Mouse (Mus musculus): ENCODE measurements around the gene 2010111I01Rik. TPM values are rescaled to one million over a fixed set of nuclear protein-coding genes. Genes with fewer than 3 reads are reported as not detected.

The 2010111I01Rik gene
- polyA plus RNA-seq, 1 experiment = 144 TPM

DNA sequence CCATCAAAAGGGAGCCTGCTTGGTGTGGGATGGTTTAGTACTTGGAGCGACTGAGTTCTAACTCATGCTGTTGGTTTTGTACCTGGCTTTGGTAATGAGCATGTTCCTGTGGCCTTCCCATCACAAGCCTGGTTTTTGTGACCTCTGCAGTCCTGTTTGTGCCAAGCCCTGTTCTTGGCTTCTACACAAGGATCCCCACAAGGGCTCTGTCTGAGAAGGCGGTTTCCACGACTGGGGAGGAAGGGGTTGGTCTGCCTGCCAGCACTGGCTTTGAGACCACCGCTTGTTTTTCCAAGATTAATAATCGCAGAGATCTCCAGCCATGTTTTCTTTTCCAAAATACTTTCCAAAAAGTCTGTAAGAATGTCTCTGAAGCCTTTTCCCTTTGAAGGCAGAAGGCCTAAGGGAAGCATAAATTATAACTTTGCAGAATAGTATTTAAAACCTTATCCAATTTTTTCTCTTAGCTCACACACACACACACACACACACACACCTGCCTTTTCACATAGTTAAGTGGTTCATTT, 67.7 kb downstream of the 2010111I01Rik start:
- H3K27me3 ChIP-seq (ENCODE audit: control insufficient read depth, insufficient read depth, insufficient read length) = no peaks in the 10 kb centered on the region
- H3K4me3 ChIP-seq = no peak overlapping the region

DNA sequence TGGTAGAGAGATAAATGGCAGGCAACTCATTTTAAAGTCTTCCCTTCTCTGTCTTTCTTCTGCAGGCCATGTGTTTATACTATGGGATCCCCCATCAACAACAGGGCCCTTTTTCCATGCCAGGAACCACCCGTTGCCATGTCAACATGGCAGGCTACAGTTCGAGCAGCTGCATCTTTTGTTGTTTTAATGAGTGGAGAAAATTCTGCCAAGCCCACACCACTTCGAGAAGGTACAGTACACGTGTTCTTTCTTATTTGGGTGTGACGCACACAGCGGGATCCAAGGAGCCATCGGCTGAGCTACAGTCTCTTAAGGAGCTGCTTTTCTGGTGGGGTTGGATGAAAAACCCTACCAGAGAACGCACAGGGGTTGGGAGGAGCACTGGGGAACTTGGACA, 68.3 kb downstream of the 2010111I01Rik start:
- TF ChIP-seq REST (IDR thresholded peaks at IDR 0.05; ENCODE audit: insufficient read depth, insufficient read length) = no peak
- TF ChIP-seq TCF12 (IDR thresholded peaks at IDR 0.05; ENCODE audit: insufficient read depth, poor library complexity, severe bottlenecking) = no peak
- no peak for TF ChIP-seq MYOG (IDR thresholded peaks at IDR 0.05; ENCODE audit: control insufficient read depth in 1 of 3, insufficient read depth in 1 of 3, insufficient read length in 2 of 3, low read depth in 2 of 3)
- TF ChIP-seq MAX (IDR thresholded peaks at IDR 0.05; ENCODE audit: low read depth) = no peak
- TF ChIP-seq CEBPB (IDR thresholded peaks at IDR 0.05; ENCODE audit: insufficient read depth, poor library complexity, severe bottlenecking) = no peak
- TF ChIP-seq USF1 (IDR thresholded peaks at IDR 0.05; ENCODE audit: low read depth) = no peak
- no peak for TF ChIP-seq POLR2AphosphoS2 (IDR thresholded peaks at IDR 0.05; ENCODE audit: insufficient read length, low read depth)
- TF ChIP-seq SRF (IDR thresholded peaks at IDR 0.05; ENCODE audit: control insufficient read depth, insufficient read length, low read depth) = no peak
- no peak for TF ChIP-seq E2F4 (IDR thresholded peaks at IDR 0.05; ENCODE audit: insufficient read depth)
- no peak for TF ChIP-seq TCF3 (IDR thresholded peaks at IDR 0.05; ENCODE audit: insufficient read length, low read depth)
- TF ChIP-seq MYOD1 (IDR thresholded peaks at IDR 0.05; ENCODE audit: control insufficient read depth in 1 of 3, insufficient read length in 2 of 3, low read depth in 2 of 3) = no peak
- no peak for TF ChIP-seq POLR2A (IDR thresholded peaks at IDR 0.05; ENCODE audit: insufficient read length, low read depth)
- Histone ChIP-seq H3K4me3 (no peak overlapping the region), H3K4me2 (ENCODE audit: low read depth) (no peak overlapping the region), H3K27me3 (ENCODE audit: control insufficient read depth, insufficient read depth, insufficient read length) (no peaks in the 10 kb centered on the region), H3K79me2 (ENCODE audit: control insufficient read depth, insufficient read depth) (no peaks in the 10 kb centered on the region), H3ac (ENCODE audit: control insufficient read depth, insufficient read length) (no peak overlapping the region), H3K36me3 (ENCODE audit: control insufficient read depth, insufficient read depth) (no peaks in the 10 kb centered on the region)

More for the DNA sequence above, 67.7 kb downstream of the 2010111I01Rik start:
- TF ChIP-seq POLR2AphosphoS2 (IDR thresholded peaks at IDR 0.05; ENCODE audit: insufficient read length, low read depth) (no peak), E2F4 (IDR thresholded peaks at IDR 0.05; ENCODE audit: insufficient read depth) (no peak), CEBPB (IDR thresholded peaks at IDR 0.05; ENCODE audit: insufficient read depth, poor library complexity, severe bottlenecking) (no peak), SRF (IDR thresholded peaks at IDR 0.05; ENCODE audit: control insufficient read depth, insufficient read length, low read depth) (no peak), MYOD1 (IDR thresholded peaks at IDR 0.05; ENCODE audit: control insufficient read depth in 1 of 3, insufficient read length in 2 of 3, low read depth in 2 of 3) (no peak)
- H3K4me2 ChIP-seq (ENCODE audit: low read depth) = no peak overlapping the region
- no peaks in the 10 kb centered on the region for H3K36me3 ChIP-seq (ENCODE audit: control insufficient read depth, insufficient read depth)
- no peak overlapping the region for H3ac ChIP-seq (ENCODE audit: control insufficient read depth, insufficient read length)
- no peaks in the 10 kb centered on the region for H3K79me2 ChIP-seq (ENCODE audit: control insufficient read depth, insufficient read depth)

GRCm38 (mm10) chr13:63033364-63033763, 68.7 kb downstream of the 2010111I01Rik start:
- no peak for TF ChIP-seq MYOG (IDR thresholded peaks at IDR 0.05; ENCODE audit: control insufficient read depth in 1 of 3, insufficient read depth in 1 of 3, insufficient read length in 2 of 3, low read depth in 2 of 3)
- TF ChIP-seq MAX (IDR thresholded peaks at IDR 0.05; ENCODE audit: low read depth) = no peak
- no peak for TF ChIP-seq USF1 (IDR thresholded peaks at IDR 0.05; ENCODE audit: low read depth)
- TF ChIP-seq CEBPB (IDR thresholded peaks at IDR 0.05; ENCODE audit: insufficient read depth, poor library complexity, severe bottlenecking) = no peak
- no peak for TF ChIP-seq TCF3 (IDR thresholded peaks at IDR 0.05; ENCODE audit: insufficient read length, low read depth)
- TF ChIP-seq MYOD1 (IDR thresholded peaks at IDR 0.05; ENCODE audit: control insufficient read depth in 1 of 3, insufficient read length in 2 of 3, low read depth in 2 of 3) = no peak
- TF ChIP-seq SRF (IDR thresholded peaks at IDR 0.05; ENCODE audit: control insufficient read depth, insufficient read length, low read depth) = no peak
- no peak for TF ChIP-seq POLR2AphosphoS2 (IDR thresholded peaks at IDR 0.05; ENCODE audit: insufficient read length, low read depth)
- no peak for TF ChIP-seq REST (IDR thresholded peaks at IDR 0.05; ENCODE audit: insufficient read depth, insufficient read length)
- no peak for TF ChIP-seq POLR2A (IDR thresholded peaks at IDR 0.05; ENCODE audit: insufficient read length, low read depth)
- no peak for TF ChIP-seq E2F4 (IDR thresholded peaks at IDR 0.05; ENCODE audit: insufficient read depth)
- no peak for TF ChIP-seq TCF12 (IDR thresholded peaks at IDR 0.05; ENCODE audit: insufficient read depth, poor library complexity, severe bottlenecking)
- H3ac ChIP-seq (ENCODE audit: control insufficient read depth, insufficient read length) = no peak overlapping the region
- H3K4me2 ChIP-seq (ENCODE audit: low read depth) = no peak overlapping the region
- no peaks in the 10 kb centered on the region for H3K27me3 ChIP-seq (ENCODE audit: control insufficient read depth, insufficient read depth, insufficient read length)
- H3K4me3 ChIP-seq = no peak overlapping the region
- H3K79me2 ChIP-seq (ENCODE audit: control insufficient read depth, insufficient read depth) = no peaks in the 10 kb centered on the region
- no peaks in the 10 kb centered on the region for H3K36me3 ChIP-seq (ENCODE audit: control insufficient read depth, insufficient read depth)

- no peaks in the 10 kb centered on the region for H3K79me2 ChIP-seq (ENCODE audit: control insufficient read depth, insufficient read depth)
- no peak overlapping the region for H3K4me2 ChIP-seq (ENCODE audit: low read depth)
- TF ChIP-seq E2F4 (IDR thresholded peaks at IDR 0.05; ENCODE audit: insufficient read depth) = no peak
- TF ChIP-seq MAX (IDR thresholded peaks at IDR 0.05; ENCODE audit: low read depth) = no peak
- TF ChIP-seq TCF12 (IDR thresholded peaks at IDR 0.05; ENCODE audit: insufficient read depth, poor library complexity, severe bottlenecking) = no peak
- no peak for TF ChIP-seq REST (IDR thresholded peaks at IDR 0.05; ENCODE audit: insufficient read depth, insufficient read length)
- no peak for TF ChIP-seq MYOD1 (IDR thresholded peaks at IDR 0.05; ENCODE audit: control insufficient read depth in 1 of 3, insufficient read length in 2 of 3, low read depth in 2 of 3)
- no peak for TF ChIP-seq CEBPB (IDR thresholded peaks at IDR 0.05; ENCODE audit: insufficient read depth, poor library complexity, severe bottlenecking)
- no peak for TF ChIP-seq TCF3 (IDR thresholded peaks at IDR 0.05; ENCODE audit: insufficient read length, low read depth)
- TF ChIP-seq POLR2AphosphoS2 (IDR thresholded peaks at IDR 0.05; ENCODE audit: insufficient read length, low read depth) = no peak
- TF ChIP-seq USF1 (IDR thresholded peaks at IDR 0.05; ENCODE audit: low read depth) = no peak
- TF ChIP-seq POLR2A (IDR thresholded peaks at IDR 0.05; ENCODE audit: insufficient read length, low read depth) = no peak
- TF ChIP-seq MYOG (IDR thresholded peaks at IDR 0.05; ENCODE audit: control insufficient read depth in 1 of 3, insufficient read depth in 1 of 3, insufficient read length in 2 of 3, low read depth in 2 of 3) = no peak
- no peak for TF ChIP-seq SRF (IDR thresholded peaks at IDR 0.05; ENCODE audit: control insufficient read depth, insufficient read length, low read depth)
- no peaks in the 10 kb centered on the region for H3K36me3 ChIP-seq (ENCODE audit: control insufficient read depth, insufficient read depth)
- H3ac ChIP-seq (ENCODE audit: control insufficient read depth, insufficient read length) = no peak overlapping the region
- H3K27me3 ChIP-seq (ENCODE audit: control insufficient read depth, insufficient read depth, insufficient read length) = no peaks in the 10 kb centered on the region
- H3K4me3 ChIP-seq = no peak overlapping the region
Measured at GRCm38 (mm10) chr13:63034666-63035065, 70.0 kb downstream of the 2010111I01Rik start.
